Mouse (Mus musculus): Measurements from ENCODE around the gene Preb. TPM values are rescaled to one million over a fixed set of nuclear protein-coding genes. Genes with fewer than 3 reads are reported as not detected.

Preb gene
- 100 to 1,000 TPM; 118 to 148 (median 139) TPM for total RNA-seq (2022)

DNA sequence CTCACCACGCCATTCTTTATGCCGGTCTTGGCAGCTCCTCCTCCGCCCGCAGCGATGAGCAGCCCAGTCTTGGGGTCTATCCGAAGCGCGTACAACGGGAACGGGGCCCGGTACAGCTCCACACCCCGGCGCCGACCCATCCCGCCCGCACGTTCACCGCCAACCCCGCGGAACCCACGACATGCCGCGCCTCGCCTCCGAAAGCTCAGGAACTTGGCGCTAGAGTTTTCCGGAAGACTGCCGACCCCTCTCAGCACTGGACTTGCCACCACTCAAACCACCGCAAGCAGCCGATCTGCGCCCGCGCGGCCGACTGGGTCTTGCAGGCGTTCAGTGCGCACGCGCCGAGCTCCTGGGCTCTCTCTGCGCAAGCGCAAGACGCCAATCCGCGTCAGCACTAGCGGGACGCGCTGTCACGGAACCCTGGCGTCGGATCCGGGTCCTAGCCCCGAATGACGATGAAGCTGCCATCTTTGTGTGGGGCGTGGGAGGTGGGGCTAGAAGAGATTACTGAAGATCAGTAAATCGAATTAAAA, at the start of gene Preb:
Gene Preb, minus strand, starts transcription at position 396 of the 536 bp plus-strand sequence.
- DNase-seq (ENCODE audit: low spot score in 2 of 2), result peak; percentile 97 to 99

DNA sequence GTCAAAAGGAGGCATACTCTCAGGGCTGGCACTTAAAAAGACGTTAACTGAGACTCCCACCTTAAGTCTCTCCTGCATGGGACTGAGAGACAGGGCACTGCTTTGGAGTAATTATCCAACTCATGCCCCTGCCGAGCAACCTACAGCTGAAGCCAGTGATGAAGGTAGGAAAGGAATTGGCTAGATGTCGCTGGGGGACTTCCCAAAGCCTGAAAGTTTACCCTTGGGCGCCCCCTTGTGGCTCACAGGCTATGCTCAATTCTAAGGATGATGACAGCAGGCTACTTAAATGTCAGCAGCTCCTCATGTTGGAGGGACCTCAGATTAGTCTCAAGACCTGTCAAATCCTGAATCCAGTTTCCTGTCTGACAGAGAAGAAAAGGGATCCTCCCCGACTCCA, 44.0 kb upstream of the Preb start:
- peak; percentile 74 to 94 for DNase-seq (ENCODE audit: low spot score in 2 of 2)

DNA sequence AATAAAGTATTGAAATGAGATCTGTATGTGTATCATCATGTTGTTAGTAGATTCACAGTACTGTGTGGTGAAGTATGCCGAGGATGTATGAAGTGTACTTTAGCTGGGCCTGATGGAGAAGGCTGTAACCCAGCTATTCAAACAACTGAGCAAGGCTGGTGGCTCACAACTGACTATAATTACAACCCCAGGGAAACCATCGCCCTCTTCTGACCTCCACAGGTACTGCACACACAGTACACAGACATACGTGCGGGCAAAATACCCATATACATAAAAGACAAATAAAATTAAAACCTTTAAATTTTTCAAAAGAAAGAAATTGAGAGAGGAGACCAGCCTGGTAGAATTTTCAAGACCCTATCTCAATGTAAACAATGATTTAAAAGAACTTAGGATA, 41.4 kb upstream of the Preb start:
- no peak for DNase-seq (ENCODE audit: low spot score in 2 of 2)

DNA sequence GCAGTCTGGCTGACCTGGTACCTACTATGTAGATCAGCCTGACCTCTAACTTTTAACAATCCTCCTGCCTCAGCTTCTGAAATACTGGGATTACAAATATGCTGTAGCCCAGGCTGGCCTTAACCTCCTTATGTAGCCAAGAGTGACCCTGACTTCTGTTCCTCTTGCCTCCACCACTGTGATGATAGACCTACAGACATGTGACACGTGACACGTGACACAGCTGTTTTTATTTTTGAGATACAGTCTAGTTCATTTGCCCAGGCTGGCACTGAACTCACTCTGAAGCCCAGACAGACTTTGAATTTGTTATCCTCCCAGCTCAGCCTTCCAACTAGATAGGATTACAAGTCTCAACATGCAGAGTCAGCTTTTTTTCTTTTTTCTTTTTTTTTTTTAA, 40.8 kb upstream of the Preb start:
- no peak for DNase-seq (ENCODE audit: low spot score in 2 of 2)

GRCm38 (mm10) chr5:31000122-31000521, 40.0 kb upstream of the Preb start:
- DNase-seq (ENCODE audit: low spot score in 2 of 2), result no peak

GRCm38 (mm10) chr5:30999324-30999723, 39.2 kb upstream of the Preb start:
- DNase-seq (ENCODE audit: low spot score in 2 of 2), result no peak

- no peak for DNase-seq (ENCODE audit: low spot score in 2 of 2)
These were observed 38.1 kb upstream of the Preb start for GRCm38 (mm10) chr5:30998306-30998705.

DNA sequence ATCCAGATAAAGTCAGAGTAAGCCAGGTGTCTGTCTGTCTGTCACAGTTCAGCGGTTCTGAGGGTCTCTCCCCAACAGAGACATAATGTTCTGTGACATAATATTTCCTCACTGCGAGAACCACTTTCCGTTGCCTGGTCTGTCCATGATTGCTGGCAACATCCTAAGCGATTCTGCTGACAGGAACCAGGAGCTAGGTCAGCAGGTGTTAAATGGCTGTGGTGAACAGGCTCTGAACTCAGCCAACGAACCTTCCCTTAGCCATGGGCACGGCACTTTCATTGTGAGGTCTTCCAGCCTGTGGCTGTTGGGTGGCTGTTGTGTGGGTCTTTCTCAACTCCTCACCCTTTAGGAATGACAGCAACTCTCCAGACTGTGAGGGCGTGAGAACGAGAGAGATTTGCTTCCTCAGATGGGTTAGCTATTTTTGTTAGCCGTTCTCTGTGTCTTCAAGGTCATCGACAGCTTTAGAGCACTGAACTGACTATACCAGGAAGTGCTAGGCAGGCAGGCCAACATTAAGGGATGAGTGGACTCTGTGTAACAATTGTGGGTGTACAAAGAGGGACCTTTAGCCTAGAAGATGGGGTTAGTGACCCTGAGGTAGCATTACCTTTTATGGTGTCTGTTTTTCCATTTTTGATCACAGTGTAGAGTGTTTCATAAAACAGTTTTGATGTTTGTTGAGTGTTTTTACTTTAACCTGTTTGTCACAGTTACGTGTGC, 34.9 kb upstream of the Preb start:
- no peak for DNase-seq (ENCODE audit: low spot score in 2 of 2)

GRCm38 (mm10) chr5:30994074-30994473, 33.9 kb upstream of the Preb start:
- DNase-seq (ENCODE audit: low spot score in 2 of 2), result no peak

DNA sequence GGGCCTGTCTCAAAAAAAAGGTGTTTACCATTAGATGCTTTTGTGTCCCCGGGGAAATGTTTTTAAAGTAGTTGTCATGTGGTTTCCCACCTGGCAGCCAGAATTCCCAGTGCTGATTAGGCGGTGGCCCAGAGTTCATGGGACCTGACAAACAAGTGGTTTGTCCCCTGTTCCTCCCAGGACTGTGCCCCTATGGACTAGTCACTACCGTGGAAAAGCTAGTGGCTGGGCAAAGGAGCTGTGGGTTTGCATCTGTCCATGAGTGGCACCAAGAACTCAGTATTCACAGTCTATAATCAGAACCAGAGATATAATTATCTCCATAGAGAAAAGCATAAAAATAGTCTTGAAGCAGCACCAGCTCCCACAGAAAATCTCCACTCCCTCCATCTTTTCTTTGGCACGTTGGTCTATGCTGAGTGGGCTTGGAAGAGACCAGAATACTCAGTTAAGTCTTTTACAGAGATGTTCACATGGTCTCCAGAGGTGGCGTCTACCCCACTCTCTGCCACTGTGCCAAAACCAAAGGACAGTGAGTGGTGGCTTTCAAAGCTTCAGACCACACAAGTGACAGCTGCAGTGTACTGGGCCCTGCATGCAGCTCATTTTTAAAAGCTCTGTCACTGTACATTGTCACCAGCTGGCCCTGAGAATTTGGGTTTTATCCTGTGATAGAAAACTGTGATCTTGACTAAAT, 33.0 kb upstream of the Preb start:
- no peak for DNase-seq (ENCODE audit: low spot score in 2 of 2)

DNA sequence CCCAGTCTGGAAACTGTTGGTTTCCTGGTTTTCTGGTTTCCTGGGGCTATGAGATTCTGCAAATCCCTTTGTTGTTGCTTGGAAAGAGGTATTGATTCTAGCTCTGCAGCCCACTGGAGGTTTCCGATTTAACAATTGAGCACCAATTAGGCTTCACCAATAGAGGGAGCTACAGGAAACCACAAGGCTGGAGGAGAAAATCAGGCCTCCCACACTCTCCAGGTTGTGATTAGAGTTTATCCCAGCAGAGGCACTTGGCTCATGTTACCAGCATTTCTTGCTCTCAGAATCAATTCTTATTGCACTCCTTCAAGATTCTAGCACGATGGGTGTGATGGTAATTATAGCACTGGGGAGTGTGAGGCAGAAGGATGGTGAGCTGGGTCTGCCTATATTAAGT, 22.2 kb upstream of the Preb start:
- peak in 1 of 2 experiments; percentile 34 for DNase-seq (ENCODE audit: low spot score in 2 of 2)

GRCm38 (mm10) chr5:30974870-30975656, 14.9 kb upstream of the Preb start:
- DNase-seq (ENCODE audit: low spot score in 2 of 2), result no peak

- DNase-seq (ENCODE audit: low spot score in 2 of 2), result no peak
These were observed 9.3 kb upstream of the Preb start for GRCm38 (mm10) chr5:30969440-30969839.

DNA sequence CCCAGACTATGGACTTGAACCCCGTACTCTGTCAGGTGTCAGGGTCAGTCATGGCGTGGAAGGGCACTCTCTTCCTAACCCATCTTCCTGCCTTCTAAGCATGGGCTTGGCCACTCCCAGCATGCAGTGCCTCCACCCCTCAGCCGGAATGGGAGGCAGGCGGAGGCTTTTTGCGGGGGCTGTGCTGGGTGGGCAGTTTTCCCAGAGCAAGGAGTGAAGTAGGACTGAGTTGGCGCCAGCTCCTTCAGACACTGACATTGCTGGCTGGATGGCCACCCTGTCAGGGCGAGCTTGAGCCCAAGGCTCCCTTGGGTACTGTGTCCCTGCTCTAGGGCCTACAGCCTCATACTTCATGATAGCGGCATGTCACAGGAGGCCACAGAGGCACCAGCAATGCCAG, 8.3 kb upstream of the Preb start, which contains the start of gene Tcf23:
Gene Tcf23, plus strand, starts transcription at position 247 of the 400 bp plus-strand sequence.
- DNase-seq (ENCODE audit: low spot score in 2 of 2), result no peak

DNA sequence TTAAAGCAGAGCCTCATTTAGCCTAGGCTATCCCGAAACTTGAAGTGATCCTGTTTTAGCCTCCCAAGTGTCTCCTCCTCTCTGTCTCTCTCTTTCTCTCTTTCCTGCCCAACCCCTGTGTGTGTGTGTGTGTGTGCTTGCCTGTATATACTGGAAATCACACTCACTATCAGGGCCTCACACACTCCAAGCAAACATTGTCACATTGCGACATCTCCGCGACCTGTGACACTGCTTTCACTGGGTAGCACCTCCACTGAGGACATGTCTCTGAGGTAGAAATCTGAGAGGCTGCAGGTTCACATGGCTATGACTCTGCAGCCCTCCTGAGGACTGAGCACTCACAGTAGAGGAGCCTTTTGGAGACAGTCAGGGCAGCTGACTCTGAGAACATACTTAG, 6.0 kb upstream of the Preb start:
- DNase-seq (ENCODE audit: low spot score in 2 of 2), result no peak

DNA sequence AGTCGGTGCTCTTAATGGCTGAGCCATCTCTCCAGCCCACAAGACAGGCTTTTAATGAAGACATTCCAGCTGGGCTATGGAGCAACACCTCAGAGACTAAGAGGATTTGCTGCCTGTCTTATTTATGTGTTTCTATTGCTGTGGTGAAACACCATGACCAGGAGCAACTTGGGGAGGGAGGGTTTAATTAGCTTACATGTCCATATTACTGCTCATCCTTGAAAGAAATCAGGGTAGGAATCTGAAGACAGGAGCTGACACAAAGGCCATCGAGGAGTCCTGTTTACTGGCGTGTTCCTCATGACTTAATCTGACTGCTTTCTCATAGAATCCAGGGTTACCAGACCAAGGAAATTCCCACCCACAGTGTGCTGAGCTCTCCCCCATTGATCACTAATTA, 3.8 kb upstream of the Preb start:
- DNase-seq (ENCODE audit: low spot score in 2 of 2), result no peak

DNA sequence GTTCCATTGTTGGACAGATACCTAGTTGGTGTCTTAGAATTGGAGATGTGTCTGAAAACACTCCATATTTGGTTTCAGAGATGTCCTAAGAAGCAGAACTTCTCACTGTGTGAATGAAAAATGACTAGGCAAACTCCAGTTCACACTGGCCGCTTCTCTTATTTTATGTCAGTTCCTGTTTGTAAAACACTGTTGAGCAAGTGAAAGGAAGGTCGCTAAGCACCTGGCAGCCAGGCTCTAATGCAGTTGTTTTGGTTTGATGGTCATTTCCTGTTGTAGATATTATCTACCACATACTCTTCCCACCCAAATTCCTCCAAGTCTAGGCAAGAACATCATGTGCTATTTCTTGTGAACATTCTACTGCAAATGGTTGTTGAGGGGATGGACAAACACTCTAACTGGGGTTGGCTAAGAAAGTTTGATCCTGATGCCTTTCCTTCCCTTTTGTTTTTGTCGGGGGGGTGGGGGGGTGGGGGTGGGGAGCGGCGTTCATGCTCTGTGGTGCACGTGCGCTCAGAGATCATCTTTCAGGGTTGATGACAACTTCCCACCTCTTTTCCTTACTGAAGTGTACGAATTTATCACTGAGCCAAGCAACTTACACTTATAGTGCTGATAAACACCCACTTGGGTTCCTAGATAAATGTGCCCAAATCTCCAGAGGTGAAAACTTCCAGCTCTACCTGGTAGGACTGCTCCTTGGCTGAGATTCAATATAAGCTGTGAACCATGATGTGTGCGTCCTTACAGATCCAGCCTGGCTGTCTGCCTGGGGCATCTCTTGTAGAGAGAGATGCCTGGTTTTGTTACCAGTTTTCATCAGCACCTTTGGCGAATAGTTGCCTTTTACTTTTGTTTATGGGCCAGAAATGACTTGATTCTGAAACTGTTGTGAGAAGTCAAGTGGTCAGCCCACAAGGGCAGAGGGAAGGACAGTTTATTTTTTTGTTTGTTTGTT, 1.7 kb upstream of the Preb start:
- DNase-seq (ENCODE audit: low spot score in 2 of 2), result no peak

DNA sequence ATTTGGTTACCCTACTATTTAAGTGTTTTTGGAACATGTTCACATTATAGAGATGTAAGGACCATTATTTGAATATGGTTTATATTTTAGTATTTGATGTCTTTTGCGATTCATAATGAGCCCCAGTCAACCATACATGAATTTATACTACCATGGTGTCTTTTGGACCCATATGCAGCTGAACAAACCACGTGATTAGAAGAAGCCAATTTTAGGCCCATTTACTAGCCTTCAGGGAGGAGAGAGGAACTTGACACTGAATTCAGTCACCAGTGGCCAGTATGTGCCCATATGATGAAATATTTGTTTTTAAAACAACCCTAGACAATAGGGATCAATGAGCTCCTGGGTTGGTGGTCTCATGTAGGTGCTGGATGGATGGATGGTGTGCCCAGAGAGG, 653 bp upstream of the Preb start:
- DNase-seq (ENCODE audit: low spot score in 2 of 2), result no peak

DNA sequence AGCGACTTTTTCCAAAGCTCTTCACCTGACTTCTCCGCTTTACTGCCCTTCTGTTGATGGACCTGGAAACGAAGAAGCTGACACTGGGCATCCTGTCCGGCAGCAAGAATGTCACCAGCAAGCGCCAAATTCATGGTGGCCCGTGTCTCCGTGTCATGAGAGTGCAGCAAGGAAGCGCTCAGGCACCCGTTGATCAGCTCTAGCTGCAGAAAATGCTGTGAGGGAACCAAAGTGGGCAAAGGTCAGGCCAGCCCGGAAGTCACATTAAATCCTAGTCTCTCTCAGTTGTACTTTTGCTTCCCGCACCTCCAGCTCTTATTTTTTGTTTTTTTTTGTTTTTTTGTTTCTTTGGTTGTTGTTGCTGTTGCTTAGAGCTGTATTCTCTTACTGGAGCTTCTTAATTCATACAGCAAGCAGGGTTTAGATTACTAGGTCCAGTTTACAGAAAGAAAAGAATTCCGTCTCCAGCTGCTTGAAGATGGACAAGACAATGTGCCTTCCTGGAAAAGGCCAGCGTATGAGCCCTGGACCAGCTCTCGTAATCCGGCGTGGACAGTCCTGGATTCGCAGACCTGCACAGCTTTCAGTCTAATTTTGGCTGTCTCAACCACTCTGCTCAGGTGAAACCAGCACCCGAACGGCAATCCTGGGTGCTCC, 835 bp downstream of the Preb start:
- DNase-seq (ENCODE audit: low spot score in 2 of 2), result no peak

GRCm38 (mm10) chr5:30957891-30958290, 2.3 kb downstream of the Preb start:
- no peak for DNase-seq (ENCODE audit: low spot score in 2 of 2)

All from layer of hippocampus, adult 8-10 months (tissue).